Mouse (Mus musculus): ENCODE data around the gene Cacna1c.

The Cacna1c gene

DNA sequence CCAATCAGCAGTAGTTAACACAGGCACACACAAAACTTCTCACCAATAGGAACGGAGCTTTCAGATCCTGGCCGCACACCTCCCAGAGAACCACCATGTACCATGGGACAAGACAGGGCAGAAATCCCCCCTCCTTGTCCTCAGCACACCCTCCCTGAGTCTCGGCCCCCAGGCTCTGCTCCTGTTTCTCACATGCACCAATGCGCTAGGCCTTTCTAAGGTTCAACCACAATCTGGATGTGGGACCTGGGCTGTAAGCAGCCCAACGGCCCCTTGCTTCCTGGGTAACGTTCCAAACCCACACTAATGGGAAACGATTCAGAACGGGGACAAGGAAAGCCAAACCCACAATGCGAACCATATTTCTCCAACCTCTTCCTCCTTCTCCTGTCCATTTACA is 237.7 kb downstream of the Cacna1c start:
- no peak for DNase-seq (ENCODE audit: low spot score in 2 of 2)

GRCm38 (mm10) chr6:118956234-118956633 is 240.0 kb downstream of the Cacna1c start:
- peak in 1 of 2 experiments; percentile 53 for DNase-seq (ENCODE audit: low spot score in 2 of 2)

- DNase-seq (ENCODE audit: low spot score in 2 of 2) = no peak
Measured at GRCm38 (mm10) chr6:118955777-118956176, 240.4 kb downstream of the Cacna1c start.

DNA sequence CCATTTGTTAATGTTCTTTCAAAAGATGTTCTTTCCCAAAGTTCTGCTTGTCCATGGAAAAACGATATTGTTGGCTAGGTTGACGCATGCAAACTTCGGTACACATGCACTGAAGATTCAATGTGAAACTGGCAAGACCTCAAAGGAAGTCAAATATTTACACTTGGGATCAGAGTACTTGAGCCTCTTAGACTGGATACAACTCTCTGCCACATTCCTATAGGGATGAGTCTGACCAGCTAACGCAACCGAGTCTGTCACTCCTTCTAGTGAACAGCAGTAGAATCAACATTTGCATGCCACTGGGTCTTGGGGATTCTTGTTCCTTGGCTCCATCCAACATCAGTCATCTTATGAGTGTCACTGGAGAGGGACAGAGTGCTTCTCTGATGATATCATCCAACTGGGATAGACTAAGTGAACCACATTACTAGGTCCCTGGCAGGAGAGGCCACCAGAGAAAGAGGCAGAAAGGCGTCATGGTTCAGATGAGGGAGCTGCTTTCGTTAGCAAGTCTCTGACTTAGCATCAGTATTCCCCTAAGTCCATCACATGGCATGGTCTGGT is 241.1 kb downstream of the Cacna1c start:
- DNase-seq (ENCODE audit: low spot score in 2 of 2) = no peak

- DNase-seq (ENCODE audit: low spot score in 2 of 2) = no peak
Measured at GRCm38 (mm10) chr6:118952377-118952776, 243.8 kb downstream of the Cacna1c start.

DNA sequence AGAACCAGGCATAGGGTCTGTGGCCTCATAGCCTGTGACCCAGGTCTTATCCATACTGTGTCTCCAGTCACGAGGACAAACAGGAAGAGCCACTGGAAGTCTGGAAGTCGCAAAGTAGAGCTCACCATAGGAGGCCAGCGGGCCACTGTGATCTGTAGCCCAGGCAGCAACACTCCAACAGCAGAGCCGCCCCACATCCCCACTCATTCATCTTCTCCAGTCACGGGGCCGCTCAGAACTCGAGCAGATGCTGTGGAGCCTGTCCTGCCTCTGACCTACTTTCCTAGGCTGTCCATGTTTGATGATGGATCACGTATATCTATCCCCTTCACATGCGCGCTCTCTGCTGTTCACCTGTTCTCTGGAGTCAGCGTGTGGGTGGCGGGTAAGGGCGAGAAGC is 246.0 kb downstream of the Cacna1c start:
- peak in 1 of 2 experiments; percentile 44 for DNase-seq (ENCODE audit: low spot score in 2 of 2)

GRCm38 (mm10) chr6:118947286-118947685 is 248.9 kb downstream of the Cacna1c start:
- DNase-seq (ENCODE audit: low spot score in 2 of 2) = no peak

GRCm38 (mm10) chr6:118946660-118947059 is 249.6 kb downstream of the Cacna1c start:
- no peak for DNase-seq (ENCODE audit: low spot score in 2 of 2)

- no peak for DNase-seq (ENCODE audit: low spot score in 2 of 2)
Measured at GRCm38 (mm10) chr6:118944093-118944492, 252.1 kb downstream of the Cacna1c start.

- no peak for DNase-seq (ENCODE audit: low spot score in 2 of 2)
Measured at GRCm38 (mm10) chr6:118941816-118942215, 254.4 kb downstream of the Cacna1c start.

GRCm38 (mm10) chr6:118941036-118941435 is 255.2 kb downstream of the Cacna1c start:
- no peak for DNase-seq (ENCODE audit: low spot score in 2 of 2)

GRCm38 (mm10) chr6:118939626-118940025 is 256.6 kb downstream of the Cacna1c start:
- DNase-seq (ENCODE audit: low spot score in 2 of 2) = no peak

DNA sequence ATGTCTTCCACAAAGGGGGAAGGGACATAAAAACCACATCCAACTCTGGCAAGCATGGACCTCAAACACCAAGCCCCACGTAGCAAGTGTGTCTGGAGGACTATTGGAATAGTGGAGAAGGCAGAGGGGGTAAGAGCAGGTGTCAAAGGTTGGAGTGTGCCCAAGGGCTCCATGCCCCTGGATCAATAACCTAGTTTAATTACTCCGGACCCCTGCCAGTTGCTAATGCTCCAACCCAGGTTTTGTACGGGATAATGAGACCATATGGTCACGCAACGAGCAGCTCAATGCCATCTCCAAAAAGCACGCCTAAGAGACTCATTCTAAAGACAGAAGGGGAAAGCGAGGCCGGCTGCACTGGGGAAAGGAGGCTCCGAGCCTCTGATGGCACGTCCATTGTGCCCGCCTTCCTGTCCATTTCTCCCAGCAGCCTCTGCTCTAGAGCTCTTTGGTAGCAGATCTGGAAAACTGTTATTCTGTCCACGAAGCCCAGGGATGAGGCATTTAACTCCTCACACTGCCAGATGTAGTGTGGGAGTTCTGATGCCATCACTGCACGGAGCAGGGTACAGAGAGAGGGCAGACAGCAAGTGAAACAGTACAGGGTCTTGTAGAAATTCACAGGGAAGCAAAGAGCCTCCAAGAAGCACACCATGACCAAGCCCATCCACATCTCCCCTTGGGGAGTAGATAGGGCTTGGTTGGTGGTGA is 257.7 kb downstream of the Cacna1c start:
- DNase-seq (ENCODE audit: low spot score in 2 of 2) = peak in 1 of 2 experiments; percentile 49

- no peak for DNase-seq (ENCODE audit: low spot score in 2 of 2)
Measured at GRCm38 (mm10) chr6:118937536-118937935, 258.7 kb downstream of the Cacna1c start.

GRCm38 (mm10) chr6:118935520-118936415 is 260.4 kb downstream of the Cacna1c start:
- peak in 1 of 2 experiments; percentile 44 for DNase-seq (ENCODE audit: low spot score in 2 of 2)

GRCm38 (mm10) chr6:118934243-118934902 is 261.8 kb downstream of the Cacna1c start:
- no peak for DNase-seq (ENCODE audit: low spot score in 2 of 2)

- peak in 1 of 2 experiments; percentile 47 for DNase-seq (ENCODE audit: low spot score in 2 of 2)
Measured at GRCm38 (mm10) chr6:118933017-118933594, 263.1 kb downstream of the Cacna1c start.

GRCm38 (mm10) chr6:118932002-118932700 is 264.1 kb downstream of the Cacna1c start:
- no peak for DNase-seq (ENCODE audit: low spot score in 2 of 2)

- DNase-seq (ENCODE audit: low spot score in 2 of 2) = no peak
Measured at GRCm38 (mm10) chr6:118926669-118927068, 269.5 kb downstream of the Cacna1c start.

- no peak for DNase-seq (ENCODE audit: low spot score in 2 of 2)
Measured at GRCm38 (mm10) chr6:118924426-118924825, 271.8 kb downstream of the Cacna1c start.

DNA sequence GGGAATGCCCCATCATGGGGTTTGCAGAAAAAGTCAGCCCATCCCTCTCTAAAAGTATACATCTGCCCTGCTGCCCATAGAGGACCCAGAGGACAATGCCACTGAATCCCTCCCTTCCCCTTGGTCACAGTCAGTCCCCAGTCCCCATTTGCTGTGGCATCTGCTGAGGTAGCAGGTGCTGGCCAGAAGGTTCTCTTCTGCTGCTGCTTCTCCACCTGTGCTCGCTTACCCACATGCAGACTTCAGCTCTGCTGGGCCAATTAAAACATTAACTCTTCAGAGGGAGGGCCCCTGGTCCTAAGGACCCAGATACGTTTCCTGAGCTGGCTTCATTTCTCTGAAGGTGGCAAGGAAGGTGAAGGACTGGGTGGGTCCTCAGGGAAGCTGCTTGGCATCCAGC is 272.3 kb downstream of the Cacna1c start:
- DNase-seq (ENCODE audit: low spot score in 2 of 2) = no peak

Data from right cerebral cortex, adult 2 months (tissue).